Mouse (Mus musculus) limb, embryonic 11.5 days (tissue): Measurements from ENCODE around the gene Mtss1l. TPM values are rescaled to one million over a fixed set of nuclear protein-coding genes. Genes with fewer than 3 reads are reported as not detected.

Experiments used
- ATAC-seq: fragments of 200-750 bp; cut with Nextera tagmentation; 2 replicates; pipeline ENCODE4 v1.8.0; 2017; ENCODE audit warnings: low read depth; ENCODE audit not compliant: insufficient number of reproducible peaks, low FRiP score, low TSS enrichment
- DNase-seq: peaks from one replicate; pipeline ENCODE4 v3.0.0-alpha.2; 2015; ENCODE audit warnings: low spot score
- H3K27ac ChIP-seq: fragments of 300-500 bp; sonication (generic); replicated peaks from 2 replicates; pipeline ENCODE4 v1.5.1; 2014; ENCODE audit warnings: low read depth, mild to moderate bottlenecking, low read length
- H3K27me3 ChIP-seq: fragments of 300-500 bp; sonication (generic); 2 replicates; pipeline ENCODE4 v1.6.1; 2014; ENCODE audit warnings: mild to moderate bottlenecking, low read length, mixed read lengths; ENCODE audit not compliant: control insufficient read depth, insufficient read depth
- H3K36me3 ChIP-seq: fragments of 300-500 bp; sonication (generic); 2 replicates; pipeline ENCODE4 v1.6.1; 2014; ENCODE audit warnings: mild to moderate bottlenecking, low read length, moderate library complexity, mixed read lengths; ENCODE audit not compliant: control insufficient read depth, insufficient read depth
- H3K4me1 ChIP-seq: fragments of 300-500 bp; sonication (generic); 2 replicates; pipeline ENCODE4 v1.6.1; 2014; ENCODE audit warnings: low read length, mixed read lengths; ENCODE audit not compliant: control insufficient read depth, insufficient read depth
- H3K4me2 ChIP-seq: fragments of 300-500 bp; sonication (generic); 2 replicates; pipeline ENCODE4 v1.6.1; 2014; ENCODE audit warnings: low read depth, mild to moderate bottlenecking, moderate library complexity; ENCODE audit not compliant: severe bottlenecking
- H3K4me3 ChIP-seq: fragments of 300-500 bp; sonication (generic); 2 replicates; pipeline ENCODE4 v1.5.1; 2014; ENCODE audit warnings: low read depth, low read length
- H3K9ac ChIP-seq: fragments of 300-500 bp; sonication (generic); 2 replicates; pipeline ENCODE4 v1.6.1; 2014; ENCODE audit warnings: mild to moderate bottlenecking, low read length
- H3K9me3 ChIP-seq: fragments of 300-500 bp; sonication (generic); 2 replicates; pipeline ENCODE4 v1.6.1; 2016; ENCODE audit warnings: low read length; ENCODE audit not compliant: control insufficient read depth
- WGBS: fragments of 180-500 bp; shearing (Covaris S2); extraction: QIAGEN DNeasy Blood & Tissue Kit; methylation state at CpG from one replicate; pipeline ENCODE4 v1.1.7; 2014; 5-methylcytosine and 5-hydroxymethylcytosine counted together
- polyA plus RNA-seq: library from polyadenylated mRNA; unstranded; fragments of >200 nt; fragmentation: Nextera tagmentation; extraction: Ambion mirVana; gene quantifications from 2 replicates; pipeline ENCODE4 v1.2.1, GENCODE M21; 2014

Gene Mtss1l
- polyA plus RNA-seq, 1 experiment from 2014 or later = 15.7 TPM

- H3K4me3 ChIP-seq = no peak overlapping the region
- no peaks in the 10 kb centered on the region for H3K36me3 ChIP-seq
- DNase-seq (no peak), ATAC-seq (no peak)
- no peaks in the 10 kb centered on the region for H3K9me3 ChIP-seq
- H3K4me2 ChIP-seq = no peak overlapping the region
- H3K9ac ChIP-seq = no peak overlapping the region
- no peak overlapping the region for H3K27ac ChIP-seq
- no peaks in the 10 kb centered on the region for H3K27me3 ChIP-seq
- H3K4me1 ChIP-seq = no peaks in the 10 kb centered on the region
- WGBS = 86% methylated on average over 3 of the region's 3 CpGs
Measured at GRCm38 (mm10) chr8:110764671-110765070, 43.4 kb downstream of the Mtss1l start.

- no peaks in the 10 kb centered on the region for H3K4me1 ChIP-seq
- no peak overlapping the region for H3K4me3 ChIP-seq
- 84% methylated on average over 6 of the region's 6 CpGs for WGBS
- no peak overlapping the region for H3K4me2 ChIP-seq
- H3K36me3 ChIP-seq = no peaks in the 10 kb centered on the region
- DNase-seq (no peak), ATAC-seq (no peak)
- H3K9ac ChIP-seq = no peak overlapping the region
- H3K27me3 ChIP-seq = no peaks in the 10 kb centered on the region
- no peak overlapping the region for H3K27ac ChIP-seq
- no peaks in the 10 kb centered on the region for H3K9me3 ChIP-seq
Measured at GRCm38 (mm10) chr8:110767261-110767660, 46.0 kb downstream of the Mtss1l start.

- Histone ChIP-seq H3K27ac (no peak overlapping the region), H3K4me2 (no peak overlapping the region), H3K36me3 (no peaks in the 10 kb centered on the region), H3K27me3 (no peaks in the 10 kb centered on the region), H3K9me3 (no peaks in the 10 kb centered on the region), H3K4me3 (no peak overlapping the region), H3K9ac (no peak overlapping the region), H3K4me1 (no peaks in the 10 kb centered on the region)
- WGBS = 86% methylated on average over 7 of the region's 7 CpGs
- ATAC-seq (no peak), DNase-seq (no peak)
Measured at GRCm38 (mm10) chr8:110772452-110772851, 51.2 kb downstream of the Mtss1l start.

- Histone ChIP-seq H3K36me3 (no peaks in the 10 kb centered on the region), H3K27ac (no peak overlapping the region), H3K4me3 (no peak overlapping the region), H3K9ac (no peak overlapping the region), H3K9me3 (no peaks in the 10 kb centered on the region), H3K27me3 (no peaks in the 10 kb centered on the region), H3K4me1 (no peaks in the 10 kb centered on the region), H3K4me2 (no peak overlapping the region)
- 83% methylated on average over 3 of the region's 3 CpGs for WGBS
- ATAC-seq (no peak), DNase-seq (no peak)
Measured at GRCm38 (mm10) chr8:110774047-110774446, 52.8 kb downstream of the Mtss1l start.

GRCm38 (mm10) chr8:110774725-110775124, 53.4 kb downstream of the Mtss1l start:
- 83% methylated on average over 6 of the region's 6 CpGs for WGBS
- H3K4me2 ChIP-seq = no peak overlapping the region
- H3K27ac ChIP-seq = no peak overlapping the region
- no peaks in the 10 kb centered on the region for H3K9me3 ChIP-seq
- ATAC-seq = no peak
- H3K4me1 ChIP-seq = no peaks in the 10 kb centered on the region
- no peaks in the 10 kb centered on the region for H3K27me3 ChIP-seq
- no peak overlapping the region for H3K4me3 ChIP-seq
- no peak overlapping the region for H3K9ac ChIP-seq
- no peaks in the 10 kb centered on the region for H3K36me3 ChIP-seq
- DNase-seq = no peak

GRCm38 (mm10) chr8:110775316-110775715, 54.0 kb downstream of the Mtss1l start:
- no peaks in the 10 kb centered on the region for H3K27me3 ChIP-seq
- no peaks in the 10 kb centered on the region for H3K36me3 ChIP-seq
- no peaks in the 10 kb centered on the region for H3K4me1 ChIP-seq
- ATAC-seq = no peak
- DNase-seq = no peak
- no peak overlapping the region for H3K27ac ChIP-seq
- H3K4me3 ChIP-seq = no peak overlapping the region
- H3K9ac ChIP-seq = no peak overlapping the region
- H3K9me3 ChIP-seq = no peaks in the 10 kb centered on the region
- no peak overlapping the region for H3K4me2 ChIP-seq
- 76% methylated on average over 8 of the region's 8 CpGs for WGBS

GRCm38 (mm10) chr8:110775721-110776120, 54.4 kb downstream of the Mtss1l start:
- no peak overlapping the region for H3K27ac ChIP-seq
- ATAC-seq (no peak), DNase-seq (no peak)
- H3K4me1 ChIP-seq = no peaks in the 10 kb centered on the region
- H3K9ac ChIP-seq = no peak overlapping the region
- H3K4me2 ChIP-seq = no peak overlapping the region
- 85% methylated on average over 3 of the region's 3 CpGs for WGBS
- H3K27me3 ChIP-seq = no peaks in the 10 kb centered on the region
- H3K4me3 ChIP-seq = no peak overlapping the region
- no peaks in the 10 kb centered on the region for H3K36me3 ChIP-seq
- no peaks in the 10 kb centered on the region for H3K9me3 ChIP-seq

- H3K9me3 ChIP-seq = no peaks in the 10 kb centered on the region
- DNase-seq (no peak), ATAC-seq (no peak)
- H3K4me1 ChIP-seq = no peaks in the 10 kb centered on the region
- WGBS = 94% methylated on average over 3 of the region's 3 CpGs
- H3K4me2 ChIP-seq = no peak overlapping the region
- H3K27me3 ChIP-seq = no peaks in the 10 kb centered on the region
- H3K27ac ChIP-seq = no peak overlapping the region
- no peak overlapping the region for H3K4me3 ChIP-seq
- no peak overlapping the region for H3K9ac ChIP-seq
- no peaks in the 10 kb centered on the region for H3K36me3 ChIP-seq
Measured at GRCm38 (mm10) chr8:110776335-110776734, 55.1 kb downstream of the Mtss1l start.

GRCm38 (mm10) chr8:110779924-110780718, 58.8 kb downstream of the Mtss1l start:
- Histone ChIP-seq H3K27ac (no peak overlapping the region), H3K4me3 (no peak overlapping the region), H3K27me3 (no peaks in the 10 kb centered on the region), H3K9me3 (no peaks in the 10 kb centered on the region), H3K9ac (no peak overlapping the region), H3K4me1 (no peaks in the 10 kb centered on the region), H3K4me2 (no peak overlapping the region), H3K36me3 (no peaks in the 10 kb centered on the region)
- no peak for ATAC-seq
- WGBS = 86% methylated on average over 13 of the region's 13 CpGs
- DNase-seq = no peak
